Mouse (Mus musculus) thymus, postnatal 36 days (tissue): ENCODE measurements around the gene Adra1b.

Experiments
- DNase-seq, 2 experiments: peaks; one replicate each; pipeline ENCODE4 v3.0.0; 2022; ENCODE audit warnings: mixed read lengths in 2 of 2

Adra1b gene

DNA sequence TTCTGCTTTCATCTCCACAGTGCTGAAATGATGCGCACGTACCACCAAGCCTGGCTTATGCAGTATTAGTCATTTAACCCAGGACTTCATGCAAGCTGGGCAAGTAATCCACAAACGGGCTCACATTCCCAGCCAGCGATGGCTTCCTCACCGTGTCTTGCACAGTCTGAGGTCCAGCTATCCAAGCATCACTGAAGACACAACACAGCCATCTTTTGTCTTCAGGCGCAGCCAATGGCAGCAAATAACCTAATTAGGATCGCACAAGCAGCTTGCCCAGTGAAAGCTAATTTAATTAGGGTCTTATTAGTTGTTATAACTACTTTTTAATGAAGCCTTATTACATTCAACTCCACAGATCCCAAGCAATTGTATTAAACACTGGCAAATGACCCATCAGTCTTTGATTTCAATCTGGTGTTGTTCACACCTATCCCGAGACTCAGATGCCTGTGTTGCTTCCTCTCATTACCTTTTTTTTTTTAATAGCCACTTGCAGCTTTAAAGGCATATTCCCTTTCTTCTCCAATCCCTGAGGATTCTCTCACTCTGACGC is 83.6 kb downstream of the Adra1b start:
- DNase-seq: no peak

DNA sequence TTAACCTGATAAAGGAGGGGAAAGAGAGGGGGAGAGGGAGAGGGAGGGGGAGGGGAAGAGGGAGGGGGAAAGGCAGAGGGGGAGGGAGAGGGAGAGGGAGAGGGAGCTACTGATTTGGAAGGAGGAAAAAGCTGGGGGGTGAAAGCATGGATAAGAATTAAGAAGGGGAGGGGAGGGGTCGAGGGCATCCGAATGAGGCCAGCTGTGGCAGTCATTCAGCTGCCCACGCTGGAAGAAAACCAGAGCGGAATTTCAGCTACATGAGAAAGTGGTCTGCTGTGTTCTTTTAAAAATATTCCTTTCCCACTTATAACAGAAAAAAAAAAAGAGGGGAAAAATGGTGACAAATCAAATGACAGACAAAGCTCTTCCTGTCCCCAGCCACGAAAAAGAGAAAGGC is 88.5 kb downstream of the Adra1b start:
- no peak for DNase-seq

DNA sequence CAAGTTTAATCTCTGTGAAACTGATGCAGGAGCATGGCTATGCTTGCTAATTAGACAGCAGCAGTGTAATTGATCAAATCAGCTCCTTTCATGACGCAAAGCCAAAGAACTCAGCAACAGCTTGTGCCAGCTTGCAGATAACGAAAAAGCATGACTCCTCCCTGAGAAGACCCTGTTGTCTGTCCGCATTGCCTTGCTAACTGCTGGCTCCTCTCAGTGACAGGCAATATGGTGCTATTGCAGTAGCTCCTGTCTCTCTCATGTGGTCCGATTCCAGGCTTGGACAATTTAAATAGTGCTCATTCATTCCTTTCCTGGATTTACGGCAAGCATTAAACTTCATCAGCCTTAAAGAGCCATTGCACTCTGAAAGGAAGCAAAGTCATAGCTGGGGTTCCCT is 93.3 kb downstream of the Adra1b start:
- DNase-seq: no peak

DNA sequence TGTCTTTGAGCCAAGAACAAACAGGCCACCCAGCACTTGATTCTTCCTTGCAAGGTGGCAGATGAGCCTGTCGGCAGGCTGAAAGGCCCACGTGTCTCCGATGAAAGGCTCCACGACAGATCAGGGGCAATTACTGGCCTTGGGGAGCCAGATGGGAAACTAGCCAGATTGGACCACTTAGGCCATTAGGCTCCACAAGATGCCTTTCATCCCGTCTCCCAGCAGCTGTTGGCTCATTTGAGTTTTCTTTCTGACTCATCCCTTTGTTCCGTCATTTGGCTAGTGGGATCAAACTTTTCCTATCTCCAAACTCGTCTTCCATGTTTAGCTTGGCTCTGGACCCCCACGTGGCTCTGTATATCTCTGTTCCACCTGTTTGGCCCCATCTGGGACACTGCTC is 105.0 kb downstream of the Adra1b start:
- DNase-seq: no peak

DNA sequence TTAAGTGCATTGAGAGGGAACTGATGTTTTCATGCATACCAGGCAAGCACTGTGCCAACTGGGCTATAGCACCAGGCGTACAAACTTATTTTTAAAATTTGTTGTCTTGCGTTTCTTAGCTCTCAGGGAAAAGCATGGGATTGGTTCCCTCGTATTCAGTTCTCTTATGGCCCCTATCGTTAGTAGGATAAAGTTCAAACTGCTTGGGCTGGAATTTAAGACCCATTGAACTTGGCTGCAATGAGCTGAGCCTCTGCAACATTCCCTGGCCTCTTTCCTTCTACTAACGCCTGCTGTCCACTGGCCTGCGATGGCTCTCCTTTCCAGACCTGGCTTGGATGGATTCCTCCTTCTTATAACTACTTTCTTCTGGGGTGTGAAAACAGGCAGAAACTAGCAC is 110.6 kb downstream of the Adra1b start:
- no peak for DNase-seq

DNA sequence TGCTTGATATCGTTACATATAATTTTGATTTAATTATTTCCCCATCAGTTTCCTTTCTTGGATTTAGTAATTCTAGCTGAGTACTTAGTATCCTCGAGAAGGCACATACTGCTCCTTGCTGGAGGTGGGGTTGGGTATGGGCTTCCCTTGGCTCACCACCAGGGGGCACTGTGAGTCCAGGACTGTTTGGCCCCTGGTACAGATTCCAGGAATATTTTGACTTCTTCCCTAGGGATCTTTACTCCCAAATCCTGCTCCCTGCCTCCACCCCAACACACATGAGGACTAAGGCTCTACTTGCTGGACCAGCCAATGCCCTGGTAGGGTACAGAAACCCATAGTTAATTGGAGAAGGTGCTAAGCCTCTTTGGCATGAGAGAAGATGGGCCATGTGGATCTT is 117.2 kb downstream of the Adra1b start:
- peak; percentile 38 to 40 for DNase-seq

DNA sequence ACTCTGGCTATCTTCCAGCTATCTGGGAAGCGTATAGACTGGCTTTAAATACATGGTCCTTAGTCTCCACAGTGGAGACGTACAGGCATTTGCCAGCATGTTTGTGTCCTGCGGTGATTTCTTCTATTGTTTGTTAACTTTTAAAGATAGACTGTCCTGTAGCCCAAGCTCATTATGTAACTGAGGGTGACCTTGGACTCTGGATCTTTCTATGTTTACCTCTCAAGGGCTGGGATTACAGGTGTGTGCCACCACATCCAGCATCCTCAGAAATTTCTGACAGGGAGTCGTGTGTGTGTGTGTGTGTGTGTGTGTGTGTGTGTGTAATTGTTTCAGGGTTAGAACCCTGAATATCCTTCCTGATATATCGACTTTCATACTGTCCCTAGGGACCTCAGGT is 117.9 kb downstream of the Adra1b start:
- DNase-seq: no peak

DNA sequence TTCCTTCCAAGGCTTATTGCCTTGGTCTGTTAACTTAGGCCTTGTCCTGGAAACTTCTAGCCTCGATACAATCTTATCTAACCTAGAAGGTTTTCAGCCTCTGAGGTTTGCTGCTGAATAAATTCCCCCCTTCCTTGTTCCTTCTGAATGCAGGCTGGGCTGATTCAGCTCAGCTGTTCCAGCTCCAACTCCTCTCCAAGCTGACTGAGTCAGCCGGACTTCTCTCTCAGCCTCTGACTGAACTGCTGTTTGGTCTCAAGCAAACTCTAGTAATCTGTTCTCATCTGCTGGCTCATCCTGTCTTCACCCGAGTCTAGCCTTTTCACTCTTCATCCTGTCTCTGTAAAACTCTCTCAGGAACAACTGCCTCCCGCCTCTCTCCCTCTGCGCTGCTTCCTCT is 121.5 kb downstream of the Adra1b start:
- DNase-seq: no peak

DNA sequence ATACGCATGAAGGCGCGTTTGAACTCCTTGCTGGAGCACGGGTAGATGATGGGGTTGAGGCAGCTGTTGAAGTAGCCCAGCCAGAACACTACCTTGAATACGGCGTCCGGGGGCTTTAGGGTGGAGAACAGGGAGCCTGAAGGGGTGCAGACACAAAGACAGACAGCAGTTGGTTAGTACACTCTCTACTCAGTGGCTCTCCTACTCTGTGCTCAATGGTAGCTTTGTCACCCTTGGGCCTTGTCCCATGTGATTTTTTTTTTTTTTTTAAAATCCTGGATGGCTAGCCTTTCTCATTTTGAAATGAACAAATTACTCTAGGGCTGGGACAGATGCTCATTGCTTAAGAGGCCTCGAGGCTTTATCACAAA is 124.7 kb downstream of the Adra1b start:
- no peak for DNase-seq

DNA sequence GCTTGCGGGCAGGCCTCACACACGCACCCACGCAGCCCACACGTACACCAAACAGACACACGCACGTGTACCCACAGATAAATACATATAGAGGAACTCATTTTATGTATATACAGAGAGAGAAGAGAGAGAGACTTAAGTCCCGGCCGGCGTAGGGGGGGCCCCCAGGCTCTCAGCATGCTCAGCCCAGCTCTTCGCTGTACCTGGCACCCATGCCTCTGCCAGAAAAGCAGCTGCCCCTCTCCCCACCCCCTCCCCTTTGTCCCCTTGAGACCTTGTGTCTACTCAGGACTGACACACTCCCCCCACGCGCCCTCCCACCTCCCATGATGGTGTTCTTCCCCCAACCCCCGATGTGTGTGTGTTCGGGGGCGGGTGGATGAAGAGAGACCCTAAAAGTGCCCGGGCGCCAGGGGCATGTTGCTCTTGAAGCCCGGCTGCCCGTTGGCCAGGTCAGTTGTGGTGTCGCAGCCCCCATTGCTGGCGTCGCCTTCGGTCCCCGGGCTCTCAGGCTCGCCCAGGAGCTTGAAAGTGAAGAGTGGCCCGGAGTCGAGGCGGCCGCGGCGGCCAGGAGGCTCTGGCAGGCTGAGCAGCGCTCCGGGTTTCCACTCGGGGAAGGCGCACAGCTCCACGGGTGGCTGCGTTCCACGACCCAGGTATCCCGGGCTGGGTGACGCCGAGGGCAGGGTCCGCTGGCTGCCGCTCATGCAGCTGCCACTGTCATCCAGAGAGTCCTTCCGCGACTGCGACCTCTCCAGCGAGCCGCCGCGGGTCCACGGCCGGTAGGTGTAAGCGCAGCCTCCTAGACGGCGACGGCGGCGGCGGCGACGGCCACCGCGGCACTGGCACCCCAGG is 125.3 kb downstream of the Adra1b start:
- DNase-seq: peak; percentile 7 to 9

DNA sequence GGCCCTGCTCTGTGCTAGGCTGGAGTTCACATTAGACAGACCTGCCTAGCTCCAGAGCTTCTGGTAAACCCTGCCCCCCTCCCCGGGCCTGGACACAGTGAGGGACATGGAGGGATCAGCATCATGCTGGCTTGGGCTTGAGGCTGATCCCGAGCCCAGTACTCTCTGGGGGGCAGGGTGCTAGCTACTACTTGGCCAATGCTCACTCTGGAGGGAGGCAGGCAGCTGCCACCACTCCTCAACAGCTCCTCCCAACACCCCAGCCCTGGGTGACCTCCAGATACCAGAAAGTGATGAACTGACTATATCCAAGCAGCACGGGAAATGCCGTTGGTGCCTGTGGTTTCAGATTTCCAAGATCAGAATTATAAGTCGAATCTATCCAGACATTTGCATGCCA is 127.3 kb downstream of the Adra1b start:
- no peak for DNase-seq

DNA sequence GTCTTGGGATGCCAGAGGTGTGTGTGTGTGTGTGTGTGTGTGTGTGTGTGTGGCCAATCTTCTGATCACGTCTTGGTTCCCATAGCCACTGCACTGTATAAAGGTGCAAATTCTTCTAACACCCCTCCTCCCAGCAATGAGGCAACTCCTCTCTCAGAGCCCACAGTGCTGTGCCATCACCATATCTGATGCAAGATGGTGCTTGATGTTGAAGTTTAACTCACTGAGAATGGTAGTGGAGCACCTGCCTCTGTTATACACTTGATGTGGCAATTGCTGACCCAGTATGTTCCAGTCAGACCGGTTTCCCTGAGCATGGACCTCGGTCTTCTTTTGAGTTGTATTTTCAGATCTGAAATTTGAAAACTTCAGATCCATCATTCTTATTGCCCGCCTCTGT is 130.9 kb downstream of the Adra1b start:
- DNase-seq: no peak

DNA sequence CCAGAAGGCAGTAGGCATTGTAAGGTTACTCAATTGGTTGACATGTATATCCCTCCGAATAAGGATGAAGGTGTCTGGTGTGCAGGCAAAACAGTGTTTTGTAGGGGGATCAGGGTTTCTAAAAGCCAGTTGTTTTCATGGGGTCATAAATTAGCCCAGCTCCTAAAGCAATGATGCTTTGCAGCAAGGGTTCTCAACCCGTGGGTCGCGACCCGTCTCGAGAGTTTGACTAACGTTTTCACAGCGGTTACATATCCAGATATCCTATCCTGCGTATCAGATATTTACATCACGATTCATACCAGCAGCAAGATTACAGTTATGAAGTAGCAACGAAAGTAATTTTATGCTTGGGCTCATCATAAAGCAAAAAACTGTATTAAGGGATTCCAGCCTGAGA is 133.3 kb downstream of the Adra1b start:
- DNase-seq: no peak

DNA sequence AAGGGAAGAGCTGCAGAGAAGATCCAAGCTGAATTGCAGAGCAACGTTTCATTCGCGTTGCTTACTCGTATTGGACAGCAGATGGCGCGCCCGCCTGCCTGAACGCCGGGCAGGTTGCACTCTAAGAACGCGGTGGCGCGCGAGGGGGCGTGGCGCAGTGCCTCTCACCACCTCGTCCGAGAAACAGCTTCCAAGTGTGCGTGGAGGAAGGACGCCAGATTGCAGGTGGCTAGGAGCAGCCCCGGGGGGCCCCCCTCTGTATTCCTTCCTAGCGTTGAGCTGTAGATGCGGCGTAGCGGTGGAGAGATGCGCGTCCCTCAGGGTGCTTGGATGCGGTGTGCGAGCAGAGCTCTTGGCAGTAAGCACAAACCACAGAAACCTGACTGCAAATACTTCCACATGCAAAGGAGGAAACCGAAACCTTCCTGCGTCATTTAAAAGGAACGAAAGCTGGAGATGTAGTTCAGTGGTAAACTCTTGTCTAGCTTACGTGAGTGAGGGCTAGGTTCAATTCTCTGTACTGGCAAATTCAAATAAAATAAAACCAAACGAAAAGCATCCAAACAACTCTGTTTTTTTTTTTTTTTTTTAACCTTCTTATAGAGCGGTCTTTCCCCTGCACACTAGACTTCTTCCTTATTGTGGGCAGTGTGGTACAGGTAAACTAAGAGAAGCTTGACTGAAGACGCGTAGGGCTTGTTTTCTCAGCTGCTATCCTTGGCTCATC is 133.9 kb downstream of the Adra1b start:
- peak; percentile 80 for DNase-seq

DNA sequence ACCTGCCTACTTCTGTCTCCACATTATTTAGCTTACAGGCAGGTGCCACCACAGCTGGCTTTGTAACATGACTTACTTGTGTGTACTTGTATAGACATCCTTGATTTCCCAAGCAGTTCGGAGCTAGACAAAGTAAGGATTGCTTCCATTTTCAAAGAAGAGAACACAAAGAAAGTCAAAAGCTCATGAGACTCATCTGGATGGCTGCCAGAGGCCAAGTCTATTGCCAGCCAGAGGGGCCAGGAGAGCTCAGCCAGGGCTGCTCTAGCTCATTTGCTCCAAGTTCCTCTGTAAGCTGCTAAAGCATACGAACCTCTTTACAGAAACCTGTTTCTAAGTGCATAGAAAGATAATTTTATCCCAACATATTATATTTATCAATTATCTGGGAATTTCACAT is 142.6 kb downstream of the Adra1b start:
- no peak for DNase-seq

DNA sequence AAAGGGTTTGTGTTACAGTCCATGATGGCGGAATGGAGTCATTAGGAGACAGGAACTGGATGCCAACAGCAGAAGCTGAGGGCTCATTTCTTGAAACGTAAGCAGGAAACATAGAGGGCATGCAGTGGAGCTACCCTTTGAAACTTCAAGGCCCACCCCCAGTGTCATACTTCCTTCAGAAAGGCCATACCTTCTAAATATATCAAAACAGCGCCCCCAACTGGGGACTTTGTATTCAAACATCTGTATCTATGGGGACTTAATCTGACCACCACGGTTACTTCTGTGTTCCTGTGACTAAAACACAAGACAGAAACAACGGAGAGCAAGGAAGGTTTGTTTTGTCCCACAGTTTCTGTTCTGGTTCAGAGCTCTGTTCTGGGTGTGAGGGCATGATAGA is 145.6 kb downstream of the Adra1b start:
- no peak for DNase-seq

DNA sequence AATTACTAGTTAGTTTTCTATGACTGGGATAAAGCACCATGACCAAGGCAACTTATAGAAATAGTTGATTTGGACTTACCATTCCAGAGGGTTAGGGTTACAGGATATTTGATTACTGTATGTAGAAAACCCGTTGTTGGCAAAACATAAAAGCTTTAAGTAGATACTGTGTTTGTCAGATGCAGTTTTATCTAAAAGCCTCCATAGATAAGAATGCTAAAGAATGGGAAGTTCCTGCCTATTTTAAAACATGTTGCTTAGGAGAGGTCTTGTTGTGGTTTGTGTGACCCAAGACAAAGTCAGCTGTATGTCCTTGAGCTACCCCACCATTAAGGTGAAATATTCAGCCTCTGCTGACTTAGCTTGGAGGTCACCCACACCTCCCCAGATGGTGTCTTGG is 146.4 kb downstream of the Adra1b start:
- DNase-seq: no peak

DNA sequence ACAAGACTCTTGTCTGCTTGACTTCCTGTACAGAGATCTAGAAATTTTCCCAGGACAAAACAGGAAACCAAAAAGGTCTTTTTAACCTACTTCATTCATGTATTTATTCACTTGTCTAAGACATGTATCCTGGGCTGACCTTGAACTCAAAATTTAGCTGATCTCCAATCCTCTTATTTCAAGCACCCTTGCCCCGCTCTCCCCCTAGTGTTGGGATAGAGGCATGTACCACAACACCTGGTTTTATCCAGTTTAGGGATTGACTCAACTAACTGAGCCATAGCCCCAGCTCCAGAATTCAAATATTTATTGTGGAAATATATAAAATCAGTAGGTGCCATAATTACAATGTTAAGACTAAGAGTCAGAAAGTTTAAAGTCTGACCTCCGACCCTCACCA is 149.5 kb downstream of the Adra1b start:
- no peak for DNase-seq

DNA sequence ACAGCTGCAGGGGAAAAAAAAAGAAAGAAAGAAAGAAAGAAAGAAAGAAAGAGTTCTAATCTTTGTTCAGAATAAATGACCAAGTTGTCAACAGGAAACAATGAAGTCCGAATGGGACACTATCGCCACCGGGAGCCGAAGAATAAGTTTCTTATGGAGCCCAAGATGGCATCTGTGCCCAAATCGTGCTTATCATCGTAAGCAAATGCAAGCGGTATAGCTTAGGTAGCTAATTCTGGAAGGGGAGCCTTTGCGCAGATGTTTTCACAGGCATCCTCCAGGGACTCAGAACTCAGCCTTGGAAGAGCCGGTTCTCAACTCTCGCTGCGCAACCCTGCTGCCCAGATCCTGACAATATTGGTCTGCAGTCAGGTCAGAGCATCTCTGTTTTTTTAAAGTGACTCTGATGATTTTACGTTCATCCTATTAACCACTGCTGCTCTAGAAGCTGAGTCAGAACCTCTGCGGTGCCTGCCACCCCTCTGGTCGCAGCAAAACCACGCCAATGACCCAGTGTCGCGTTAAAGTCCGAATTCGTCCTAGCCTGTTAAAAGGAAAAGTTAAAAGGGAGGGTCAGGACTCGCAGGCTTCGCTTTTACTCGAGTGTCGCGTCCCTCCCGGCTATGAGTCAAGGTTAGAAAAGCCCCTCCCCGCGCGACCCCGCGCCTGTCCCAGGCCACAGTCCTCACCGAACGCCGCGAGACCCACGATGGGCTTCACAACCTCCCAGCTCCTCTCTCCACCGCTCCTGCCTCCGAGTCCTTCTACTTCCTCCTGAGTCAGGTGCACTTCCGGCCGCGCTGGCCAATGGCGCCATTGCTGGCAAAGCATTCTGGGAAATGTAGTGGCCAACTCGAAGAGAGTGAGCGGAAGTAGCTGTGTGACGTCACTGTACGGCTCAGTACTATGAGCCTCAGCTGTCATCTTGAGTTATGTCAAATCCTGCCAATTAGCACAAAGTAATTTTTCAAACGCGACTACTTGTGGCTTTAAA is 153.5 kb downstream of the Adra1b start, which contains the start of gene Ttc1:
Gene Ttc1, minus strand, starts transcription at position 776 of the 994 bp plus-strand sequence.
- DNase-seq: peak; percentile 92 to 95

DNA sequence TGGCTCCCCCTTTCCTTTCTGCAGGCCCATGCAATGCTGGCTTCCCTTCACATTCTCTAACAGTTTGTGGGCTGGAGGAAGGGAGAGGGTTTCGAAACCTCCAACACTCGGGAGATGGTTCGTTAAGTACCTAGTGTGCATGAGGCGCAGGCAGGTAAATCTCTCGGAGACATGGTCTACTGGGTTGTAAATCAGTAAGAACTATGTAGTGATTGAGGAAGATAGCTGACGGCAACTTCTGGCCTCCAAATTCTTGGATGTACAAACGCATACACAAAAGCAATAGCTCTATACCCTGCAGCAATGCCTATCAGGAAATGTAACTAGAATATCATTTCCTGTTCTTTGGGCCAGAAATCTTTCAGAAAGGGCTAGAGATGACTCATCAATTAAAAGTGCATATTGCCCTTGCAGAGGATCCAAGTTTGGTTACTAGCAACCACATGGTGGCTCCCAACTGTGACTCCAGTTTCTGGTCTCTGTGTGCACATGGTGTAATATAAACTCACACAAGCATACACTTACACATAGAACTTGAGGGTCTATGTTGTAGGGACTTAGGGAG is 172.2 kb downstream of the Adra1b start:
- DNase-seq: no peak

DNA sequence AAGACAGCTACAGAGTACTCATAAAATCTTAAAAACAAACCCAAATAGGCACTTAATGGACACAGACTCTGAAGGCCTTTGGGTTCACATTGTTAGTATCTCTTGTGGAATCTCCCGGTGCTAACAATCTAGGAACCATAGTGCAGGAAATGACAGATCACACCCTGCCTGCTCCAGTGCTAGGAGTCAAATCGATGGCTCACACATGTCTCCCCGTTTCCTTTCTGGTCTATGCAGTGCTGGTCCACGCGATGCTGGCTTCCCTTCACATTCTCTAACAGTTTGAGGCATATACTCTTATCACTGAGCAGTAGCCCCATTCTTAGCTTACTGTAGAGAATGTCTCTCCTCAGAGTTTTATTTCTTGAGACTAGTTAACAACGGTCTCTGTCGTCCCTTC is 173.2 kb downstream of the Adra1b start:
- no peak for DNase-seq
